Mouse (Mus musculus): ENCODE data around the gene Aurkaip1.

GRCm38 (mm10) chr4:155856881-155857280 is 25.8 kb downstream of the Aurkaip1 start:
- TF ChIP-seq GATA1 (IDR thresholded peaks at IDR 0.05; ENCODE audit: borderline replicate concordance, low read length) = no peak
- TF ChIP-seq FLI1 (IDR thresholded peaks at IDR 0.05; ENCODE audit: low read length) = no peak
